Comparison of ENCODE assay signal across 9 mouse cellular contexts in genomic region chr11:19020371-19020824, GRCm38 (mm10). TPM values are rescaled to one million over a fixed set of nuclear protein-coding genes. Genes with fewer than 3 reads are reported as not detected.
DNase-seq lines count a peak whose midpoint lies in the region; ATAC-seq and TF ChIP-seq lines count a peak whose summit lies in the region.
"Had no signal": no experiment of that assay in that cellular context is flagged by ENCODE, and none has a peak within 500 bp of the region (broad histone marks: within the 10 kb centered on the region; RNA-seq: fewer than 3 reads in every experiment).

No protein-coding gene starts in this region.

- under 1% methylated on average over 25 of the region's 25 CpGs for WGBS in forebrain, embryonic 10.5 days
- under 1% methylated on average over 25 of the region's 25 CpGs for WGBS in heart, embryonic 14.5 days
- under 1% methylated on average over 25 of the region's 25 CpGs for WGBS in liver, embryonic 13.5 days (ENCODE audit: insufficient replicate concordance)
- under 1% methylated on average over 25 of the region's 25 CpGs for WGBS in stomach, embryonic 15.5 days

- no peaks in the 10 kb centered on the region for H3K9me3 ChIP-seq in forebrain, embryonic 10.5 days
- no peaks in the 10 kb centered on the region for H3K9me3 ChIP-seq in heart, embryonic 14.5 days (ENCODE audit: control insufficient read depth, low read length)
- H3K9me3 ChIP-seq in liver, embryonic 13.5 days (replicated peaks): no peaks in the 10 kb centered on the region
- no peaks in the 10 kb centered on the region for H3K9me3 ChIP-seq in stomach, embryonic 15.5 days

- peak; percentile 94 for DNase-seq in 3T3-L1 (ENCODE audit: low read depth, low spot score)
- peak; percentile 98 for DNase-seq in brain, embryonic 14.5 days (ENCODE audit: low read depth)
- peak; percentile 95 for DNase-seq in forebrain, embryonic 10.5 days (ENCODE audit: extremely low spot score, low spot score)
- peak; percentile 92 for DNase-seq in kidney, postnatal 14 days
- DNase-seq in liver, embryonic 13.5 days: peak; percentile 61
- peak; percentile 93 for DNase-seq in neural tube, embryonic 10.5 days (ENCODE audit: extremely low spot score, low spot score)

- H3K4me2 ChIP-seq in heart, embryonic 14.5 days (ENCODE audit: low read length): peak overlapping the region; percentile 96
- H3K4me2 ChIP-seq in liver, embryonic 13.5 days: peak overlapping the region; percentile 79
- peak overlapping the region; percentile 61 for H3K4me2 ChIP-seq in stomach, embryonic 15.5 days

- H3K36me3 ChIP-seq in forebrain, embryonic 10.5 days (replicated peaks): no peaks in the 10 kb centered on the region
- peaks cover 6% of the 10 kb centered on the region; the same call in 1 of the 2 replicates for H3K36me3 ChIP-seq in heart, embryonic 14.5 days (ENCODE audit: control insufficient read depth, insufficient read depth, low read length)
- no peaks in the 10 kb centered on the region for H3K36me3 ChIP-seq in liver, embryonic 13.5 days
- H3K36me3 ChIP-seq in stomach, embryonic 15.5 days: no peaks in the 10 kb centered on the region

- peak overlapping the region; percentile 99 for H3K9ac ChIP-seq in heart, embryonic 14.5 days (ENCODE audit: low read length)
- peak overlapping the region; percentile 73 for H3K9ac ChIP-seq in liver, embryonic 13.5 days
- H3K9ac ChIP-seq in stomach, embryonic 15.5 days: peak overlapping the region; percentile 76

- H3K27ac ChIP-seq in forebrain, embryonic 10.5 days: peak overlapping the region; percentile 96
- H3K27ac ChIP-seq in heart, embryonic 14.5 days (replicated peaks in 1 of 2; ENCODE audit: control insufficient read depth in 1 of 2, insufficient read depth in 1 of 2, low read depth in 2 of 2, low read length in 2 of 2): peak overlapping the region; percentile 97 to 100
- H3K27ac ChIP-seq in liver, embryonic 13.5 days: peak overlapping the region; percentile 74
- peak overlapping the region; percentile 99 for H3K27ac ChIP-seq in stomach, embryonic 15.5 days

- H3K27me3 ChIP-seq in forebrain, embryonic 10.5 days (ENCODE audit: poor library complexity, severe bottlenecking): peaks cover 69% of the 10 kb centered on the region
- H3K27me3 ChIP-seq in heart, embryonic 14.5 days (ENCODE audit: control insufficient read depth, insufficient read depth, low read length): no peaks in the 10 kb centered on the region
- peaks cover 61% of the 10 kb centered on the region for H3K27me3 ChIP-seq in liver, embryonic 13.5 days
- H3K27me3 ChIP-seq in stomach, embryonic 15.5 days (replicated peaks): no peaks in the 10 kb centered on the region
- H3K27me3 ChIP-seq: CH12.LX had no signal

- TF ChIP-seq POLR2A in brain, embryonic 14.5 days (IDR thresholded peaks at IDR 0.05; ENCODE audit: borderline replicate concordance, extremely low read depth, insufficient read depth, insufficient read length, poor library complexity, severe bottlenecking): peak; percentile 57; the same call in 1 of the 2 replicates

- H3K4me3 ChIP-seq in forebrain, embryonic 10.5 days: peak overlapping the region; percentile 64
- peak overlapping the region; percentile 63 to 90 for H3K4me3 ChIP-seq in heart, embryonic 14.5 days (ENCODE audit: control insufficient read depth in 1 of 2, insufficient read depth in 1 of 2, low read depth in 1 of 2, low read length in 2 of 2)
- peak overlapping the region; percentile 59 for H3K4me3 ChIP-seq in liver, embryonic 13.5 days (replicated peaks)
- H3K4me3 ChIP-seq in stomach, embryonic 15.5 days (replicated peaks): peak overlapping the region; percentile 73

- peaks cover 61% of the 10 kb centered on the region for H3K4me1 ChIP-seq in forebrain, embryonic 10.5 days
- peaks cover 3 to 18% of the 10 kb centered on the region in 2 experiments; a peak in 3 of 4 replicates for H3K4me1 ChIP-seq in heart, embryonic 14.5 days (ENCODE audit: control insufficient read depth in 2 of 2, insufficient read depth in 2 of 2, low read length in 2 of 2)
- peaks cover 26% of the 10 kb centered on the region for H3K4me1 ChIP-seq in liver, embryonic 13.5 days (replicated peaks)
- H3K4me1 ChIP-seq in stomach, embryonic 15.5 days: peaks cover 9% of the 10 kb centered on the region; the same call in 1 of the 2 replicates

- TF ChIP-seq CTCF in brain, embryonic 14.5 days (IDR thresholded peaks at IDR 0.05; ENCODE audit: borderline replicate concordance, extremely low read depth, insufficient read depth, insufficient read length): no peak

- peak; percentile 82 for ATAC-seq in heart, embryonic 14.5 days (ENCODE audit: insufficient number of reproducible peaks, insufficient read depth, low FRiP score, low read depth)
- ATAC-seq in liver, embryonic 13.5 days (ENCODE audit: low read depth): peak; percentile 59
- ATAC-seq in stomach, embryonic 15.5 days (ENCODE audit: insufficient read depth, low FRiP score, low read depth): peak; percentile 74

RNA-seq across cellular contexts. Expression of gene Meis1, which starts 1.6 kb away (rescaled TPM):
- polyA plus RNA-seq in brain, embryonic 14.5 days (2012; rRNA removed): 31.8 and 68.8 TPM in 2 replicates
- 36.1 and 39.6 TPM in 2 replicates for polyA plus RNA-seq in forebrain, embryonic 10.5 days (2016; fragmentation: Nextera tagmentation; extraction: Ambion mirVana)
- polyA plus RNA-seq in heart, embryonic 14.5 days (2014; fragmentation: Nextera tagmentation; extraction: Ambion mirVana): 50.1 and 55.4 TPM in 2 replicates
- 10.7 and 12.6 TPM in 2 replicates for polyA plus RNA-seq in liver, embryonic 13.5 days (2015; fragmentation: Nextera tagmentation; extraction: Ambion mirVana)
- 139 and 150 TPM in 2 replicates for polyA plus RNA-seq in stomach, embryonic 15.5 days (2015; fragmentation: Nextera tagmentation; extraction: Ambion mirVana)

Comparison
In these comparisons a context has a peak if more than half of its experiments do, and no peak if none do; other contexts are left out.
1. Peak in every context shown above with its lines: DNase-seq, ATAC-seq, H3K4me3 ChIP-seq and H3K27ac ChIP-seq.